Mouse (Mus musculus): ENCODE results near the gene Slc39a11. TPM values are rescaled to one million over a fixed set of nuclear protein-coding genes. Genes with fewer than 3 reads are reported as not detected.
A peak's percentile ranks its signal among the peaks of the same experiment; 100 is the strongest.

The Slc39a11 gene
- polyA plus RNA-seq, 1 experiment = 14.7 TPM

DNA sequence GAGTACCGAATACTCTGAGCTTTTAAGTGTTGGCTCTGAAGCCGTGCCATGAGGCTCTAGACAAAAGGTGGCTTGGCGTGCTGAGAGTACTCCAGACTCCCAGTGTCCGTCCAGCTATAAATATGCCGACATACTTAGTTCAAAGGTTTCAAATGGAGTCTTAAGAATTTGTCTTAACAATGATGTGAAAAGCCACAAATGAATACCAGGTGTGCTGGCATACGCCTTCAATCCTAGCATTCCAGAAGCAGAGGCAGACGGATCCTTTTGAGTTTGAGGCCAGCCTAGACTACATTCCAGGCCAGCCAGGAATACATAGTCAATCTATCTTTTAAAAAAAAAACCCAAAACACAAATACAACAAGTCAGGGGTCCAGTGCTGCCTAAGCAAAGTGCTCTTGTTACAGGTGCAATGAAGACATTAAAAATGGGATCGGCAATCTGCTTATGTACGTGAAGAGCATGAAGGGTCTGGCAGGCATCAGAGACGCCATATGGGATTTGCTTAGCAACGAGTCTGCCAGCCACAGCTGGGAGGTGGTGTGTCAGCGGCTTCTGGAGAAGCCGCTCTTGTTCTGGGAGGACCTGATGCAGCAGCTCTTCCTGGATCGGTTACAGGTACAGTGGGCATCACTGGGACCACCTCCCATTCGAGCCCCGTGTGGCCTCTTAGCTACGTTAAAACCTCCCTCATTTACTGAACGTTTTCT, 4.8 kb upstream of the Slc39a11 start:
- Histone ChIP-seq H3K4me3 (replicated peaks; ENCODE audit: control insufficient read depth, low read depth, low read length) (no peak overlapping the region), H3K27ac (ENCODE audit: control insufficient read depth, insufficient read depth, low read depth, low read length, poor library complexity) (no peak overlapping the region), H3K4me1 (ENCODE audit: control insufficient read depth, insufficient read depth, low read length) (peaks cover 2% of the 10 kb centered on the region; the same call in 1 of the 2 replicates)
- 92% methylated on average over 18 of the region's 18 CpGs for WGBS
- no peak for TF ChIP-seq CTCF (IDR thresholded peaks at IDR 0.05; ENCODE audit: control insufficient read depth, insufficient read depth, low read length)
- TF ChIP-seq POLR2A (IDR thresholded peaks at IDR 0.05; ENCODE audit: borderline replicate concordance, control insufficient read depth, low read depth, low read length) = no peak

DNA sequence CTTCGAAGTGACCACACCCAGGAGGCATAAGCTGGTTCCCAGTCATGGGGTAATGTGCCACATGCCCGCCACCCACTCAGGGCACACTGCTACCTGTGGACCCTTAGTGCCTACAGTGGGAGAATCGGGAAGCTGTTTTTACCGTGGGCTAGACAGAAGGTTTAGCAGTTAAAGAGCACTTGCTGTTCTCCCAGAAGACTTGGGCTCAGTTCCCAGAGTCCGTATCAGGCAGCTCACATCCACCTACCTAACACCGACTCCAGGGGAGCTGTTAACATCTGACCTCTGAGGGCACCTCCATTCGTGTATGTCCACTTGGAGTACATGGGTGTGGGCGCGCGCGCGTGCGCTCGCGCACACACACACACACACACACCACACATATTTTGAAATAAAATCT, 4.2 kb upstream of the Slc39a11 start:
- 95% methylated on average over 15 of the region's 15 CpGs for WGBS
- Histone ChIP-seq H3K4me1 (ENCODE audit: control insufficient read depth, insufficient read depth, low read length) (peaks cover 2% of the 10 kb centered on the region; the same call in 1 of the 2 replicates), H3K4me3 (replicated peaks; ENCODE audit: control insufficient read depth, low read depth, low read length) (no peak overlapping the region), H3K27ac (ENCODE audit: control insufficient read depth, insufficient read depth, low read depth, low read length, poor library complexity) (no peak overlapping the region)
- TF ChIP-seq POLR2A (IDR thresholded peaks at IDR 0.05; ENCODE audit: borderline replicate concordance, control insufficient read depth, low read depth, low read length) (no peak), CTCF (IDR thresholded peaks at IDR 0.05; ENCODE audit: control insufficient read depth, insufficient read depth, low read length) (no peak)

DNA sequence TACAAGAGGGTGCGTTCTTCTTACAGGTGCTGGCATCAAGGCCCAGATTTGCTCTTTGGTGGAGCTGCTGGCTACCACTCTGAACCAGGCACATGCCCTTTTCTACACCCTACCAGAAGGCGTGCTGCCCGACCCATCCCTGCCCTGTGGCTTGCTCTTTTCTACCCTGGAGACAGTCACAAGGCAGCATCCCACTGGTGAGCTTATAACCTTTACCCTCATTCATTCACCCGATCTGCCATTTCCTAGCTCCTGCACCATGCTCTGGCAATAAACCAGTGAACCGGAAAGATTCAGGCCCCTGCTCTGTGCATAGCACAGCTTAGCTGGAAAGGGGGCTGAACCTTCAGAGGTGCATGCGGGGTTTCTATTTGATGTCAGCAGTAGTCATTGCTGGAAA, 2.6 kb upstream of the Slc39a11 start:
- Histone ChIP-seq H3K27ac (ENCODE audit: control insufficient read depth, insufficient read depth, low read depth, low read length, poor library complexity) (no peak overlapping the region), H3K4me3 (replicated peaks; ENCODE audit: control insufficient read depth, low read depth, low read length) (no peak overlapping the region), H3K4me1 (ENCODE audit: control insufficient read depth, insufficient read depth, low read length) (peaks cover 3% of the 10 kb centered on the region; the same call in 1 of the 2 replicates)
- no peak for TF ChIP-seq POLR2A (IDR thresholded peaks at IDR 0.05; ENCODE audit: borderline replicate concordance, control insufficient read depth, low read depth, low read length)
- TF ChIP-seq CTCF (IDR thresholded peaks at IDR 0.05; ENCODE audit: control insufficient read depth, insufficient read depth, low read length) = no peak
- 96% methylated on average over 6 of the region's 6 CpGs for WGBS

DNA sequence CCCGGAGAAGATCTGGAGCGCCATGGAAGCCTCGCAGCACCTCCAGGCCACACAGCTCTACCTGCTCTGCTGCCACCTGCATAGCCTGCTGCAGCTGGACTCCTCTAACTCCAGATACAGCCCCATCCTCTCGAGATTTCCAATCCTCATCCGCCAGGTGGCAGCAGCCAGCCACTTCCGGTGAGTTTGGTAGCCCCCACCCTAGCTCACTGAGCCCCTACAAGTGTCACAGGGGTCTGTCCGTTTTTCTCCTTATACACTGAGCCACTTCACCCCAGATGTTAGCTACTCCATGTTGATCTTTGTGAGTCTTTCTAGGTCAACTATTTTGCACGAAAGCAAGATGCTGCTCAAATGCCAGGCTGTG, 2.0 kb upstream of the Slc39a11 start:
- WGBS = 67% methylated on average over 8 of the region's 8 CpGs
- peaks cover 3% of the 10 kb centered on the region; the same call in 1 of the 2 replicates for H3K4me1 ChIP-seq (ENCODE audit: control insufficient read depth, insufficient read depth, low read length)
- TF ChIP-seq CTCF (IDR thresholded peaks at IDR 0.05; ENCODE audit: control insufficient read depth, insufficient read depth, low read length) (no peak), POLR2A (IDR thresholded peaks at IDR 0.05; ENCODE audit: borderline replicate concordance, control insufficient read depth, low read depth, low read length) (no peak)
- H3K27ac ChIP-seq (ENCODE audit: control insufficient read depth, insufficient read depth, low read depth, low read length, poor library complexity) = peak overlapping the region; percentile 3; the same call in 1 of the 2 replicates
- H3K4me3 ChIP-seq (replicated peaks; ENCODE audit: control insufficient read depth, low read depth, low read length) = no peak overlapping the region

DNA sequence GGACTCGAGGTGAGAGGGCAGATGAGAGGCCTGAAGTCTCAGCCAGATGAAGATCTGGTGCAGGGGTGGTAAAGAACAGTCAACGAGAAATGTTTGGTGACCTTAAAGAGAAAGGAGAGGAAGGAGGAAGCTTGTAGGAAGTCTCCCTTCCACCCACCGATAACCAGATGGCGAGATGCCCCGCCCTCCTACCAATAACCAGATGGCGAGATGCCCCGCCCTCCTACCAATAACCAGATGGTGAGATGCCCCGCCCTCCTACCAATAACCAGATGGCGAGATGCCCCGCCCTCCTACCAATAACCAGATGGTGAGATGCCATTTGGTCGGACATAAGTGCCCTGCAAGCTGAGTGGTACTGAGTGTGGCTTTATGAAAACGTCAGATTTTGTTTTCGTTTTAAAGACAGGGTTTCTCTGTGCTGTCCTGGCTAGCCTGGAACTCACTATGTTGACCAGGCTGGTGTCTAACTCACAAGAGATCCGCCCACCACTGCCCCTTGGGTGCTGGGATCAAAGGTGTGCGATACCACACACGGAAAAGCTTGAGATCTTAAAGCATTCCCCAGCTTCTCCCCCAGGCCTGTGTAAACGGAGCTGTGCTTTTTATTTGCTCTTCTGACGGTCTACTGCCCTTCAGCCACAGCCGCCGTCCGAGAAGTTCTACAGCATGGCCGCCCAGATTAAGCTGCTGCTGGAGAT, 1.5 kb upstream of the Slc39a11 start:
- H3K4me3 ChIP-seq (replicated peaks; ENCODE audit: control insufficient read depth, low read depth, low read length) = peak overlapping the region; percentile 37
- H3K27ac ChIP-seq (ENCODE audit: control insufficient read depth, insufficient read depth, low read depth, low read length, poor library complexity) = peak overlapping the region; percentile 69

DNA sequence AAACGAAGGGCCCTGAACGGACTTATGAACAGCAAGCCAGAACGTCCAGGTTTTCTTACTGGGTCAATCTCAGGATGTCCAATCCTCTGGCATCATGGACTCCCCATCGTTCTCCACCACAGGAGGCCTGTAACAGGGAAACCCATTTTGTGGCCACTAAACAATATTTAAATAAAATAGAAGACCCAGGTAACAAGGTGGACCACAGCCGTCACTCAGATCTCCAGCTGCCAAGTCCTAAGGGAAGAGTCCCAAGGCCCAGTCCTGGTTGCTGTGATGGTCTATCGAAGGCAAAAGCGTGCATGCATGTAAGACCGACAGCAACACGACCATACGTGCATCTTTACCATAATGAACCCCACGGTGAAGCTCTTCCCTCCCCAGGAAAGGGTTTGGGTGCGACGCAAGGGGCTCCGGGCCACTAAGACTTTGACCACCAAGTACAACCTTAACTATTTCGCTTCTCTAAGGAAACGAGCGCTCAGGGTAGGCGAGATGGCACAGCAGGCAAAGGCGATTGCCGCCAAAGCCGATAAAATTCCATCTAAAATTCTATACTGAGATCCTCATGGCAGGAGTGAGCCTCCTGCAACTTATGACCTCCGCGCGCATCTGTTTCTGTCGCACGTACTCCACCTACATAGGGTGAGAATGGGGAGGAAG, 1.1 kb downstream of the Slc39a11 start, which contains the start of gene Cog1:
Gene Cog1, plus strand, starts transcription at position 480 of the 663 bp plus-strand sequence.
- TF ChIP-seq CTCF (IDR thresholded peaks at IDR 0.05; ENCODE audit: control insufficient read depth, insufficient read depth, low read length) (no peak), POLR2A (IDR thresholded peaks at IDR 0.05; ENCODE audit: borderline replicate concordance, control insufficient read depth, low read depth, low read length) (no peak)
- peak within 1 kb of the TSS; percentile 66 for H3K27ac ChIP-seq (ENCODE audit: control insufficient read depth, insufficient read depth, low read depth, low read length, poor library complexity)
- H3K4me3 ChIP-seq (replicated peaks; ENCODE audit: control insufficient read depth, low read depth, low read length) = peak within 1 kb of the TSS; percentile 95
- 48% methylated on average over 26 of the region's 26 CpGs for WGBS
- peaks cover 3% of the 10 kb centered on the region; the same call in 1 of the 2 replicates for H3K4me1 ChIP-seq (ENCODE audit: control insufficient read depth, insufficient read depth, low read length)

More for the DNA sequence above, 1.5 kb upstream of the Slc39a11 start:
- TF ChIP-seq CTCF (IDR thresholded peaks at IDR 0.05; ENCODE audit: control insufficient read depth, insufficient read depth, low read length) (no peak), POLR2A (IDR thresholded peaks at IDR 0.05; ENCODE audit: borderline replicate concordance, control insufficient read depth, low read depth, low read length) (no peak)
- WGBS = 64% methylated on average over 22 of the region's 22 CpGs
- H3K4me1 ChIP-seq (ENCODE audit: control insufficient read depth, insufficient read depth, low read length) = peaks cover 3% of the 10 kb centered on the region; the same call in 1 of the 2 replicates

DNA sequence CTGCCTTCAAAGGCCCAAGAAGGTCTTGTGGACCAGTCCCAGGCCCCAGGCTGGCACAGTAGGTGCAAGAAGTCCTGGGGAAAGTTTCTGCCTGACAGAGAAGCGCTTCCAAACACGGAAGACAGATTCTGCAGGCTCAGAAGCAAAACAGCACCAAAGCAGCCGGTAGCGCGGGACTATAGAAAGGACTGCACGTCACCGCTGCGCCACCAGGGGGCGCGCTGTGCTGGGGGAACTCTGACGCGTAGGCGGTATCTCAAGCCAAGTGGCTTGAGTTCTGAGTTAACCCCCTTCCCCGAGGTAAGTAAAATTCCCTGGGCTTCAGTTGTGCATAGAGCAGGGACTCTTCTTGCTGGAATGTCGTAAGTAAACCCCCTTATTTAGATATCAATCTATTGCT, 1.7 kb downstream of the Slc39a11 start:
- TF ChIP-seq CTCF (IDR thresholded peaks at IDR 0.05; ENCODE audit: control insufficient read depth, insufficient read depth, low read length) (peak; percentile 98), POLR2A (IDR thresholded peaks at IDR 0.05; ENCODE audit: borderline replicate concordance, control insufficient read depth, low read depth, low read length) (0 out of 2 replicates have a peak, but pooled peaks have one; percentile 13)
- WGBS = 3% methylated on average over 15 of the region's 15 CpGs
- Histone ChIP-seq H3K4me1 (ENCODE audit: control insufficient read depth, insufficient read depth, low read length) (peaks cover 3% of the 10 kb centered on the region; the same call in 1 of the 2 replicates), H3K4me3 (replicated peaks; ENCODE audit: control insufficient read depth, low read depth, low read length) (no peak overlapping the region), H3K27ac (ENCODE audit: control insufficient read depth, insufficient read depth, low read depth, low read length, poor library complexity) (no peak overlapping the region)

DNA sequence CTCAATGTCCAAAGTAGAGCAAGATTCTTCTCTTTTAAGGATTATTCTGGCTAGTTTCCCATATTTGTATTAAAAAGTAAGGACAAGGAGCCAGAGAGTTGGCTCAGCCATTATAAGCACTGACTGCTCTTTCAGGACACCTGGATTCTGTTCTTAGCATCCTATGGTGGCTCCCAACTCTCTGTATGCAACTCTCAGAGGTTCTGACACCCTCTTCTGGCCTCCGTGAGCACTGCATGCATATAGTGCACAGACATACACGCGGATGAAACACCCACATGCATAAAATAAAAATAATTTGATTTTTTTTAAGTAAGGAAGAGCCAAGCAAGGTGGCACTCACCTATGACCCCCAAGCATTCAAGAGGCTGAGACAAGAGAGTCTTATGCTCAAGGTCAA, 4.7 kb downstream of the Slc39a11 start:
- TF ChIP-seq CTCF (IDR thresholded peaks at IDR 0.05; ENCODE audit: control insufficient read depth, insufficient read depth, low read length) = no peak
- no peak for TF ChIP-seq POLR2A (IDR thresholded peaks at IDR 0.05; ENCODE audit: borderline replicate concordance, control insufficient read depth, low read depth, low read length)
- H3K27ac ChIP-seq (ENCODE audit: control insufficient read depth, insufficient read depth, low read depth, low read length, poor library complexity) = no peak overlapping the region
- no peak overlapping the region for H3K4me3 ChIP-seq (replicated peaks; ENCODE audit: control insufficient read depth, low read depth, low read length)
- 85% methylated on average over 3 of the region's 3 CpGs for WGBS
- peaks cover 2% of the 10 kb centered on the region; the same call in 1 of the 2 replicates for H3K4me1 ChIP-seq (ENCODE audit: control insufficient read depth, insufficient read depth, low read length)
